ENCODE assay signal across 14 mouse cellular contexts in genomic region chr5:54158230-54158629, GRCm38 (mm10).
DNase-seq lines count a peak whose midpoint lies in the region; ATAC-seq and TF ChIP-seq lines count a peak whose summit lies in the region.
"Had no signal": no experiment of that assay in that cellular context is flagged by ENCODE, and none has a peak within 500 bp of the region (broad histone marks: within the 10 kb centered on the region; RNA-seq: fewer than 3 reads in every experiment).

No protein-coding gene starts in this region.

- H3K27ac ChIP-seq in forebrain, postnatal 0 days (ENCODE audit: low read depth, low read length), result no peak overlapping the region
- H3K27ac ChIP-seq in forebrain, embryonic 15.5 days (replicated peaks), result no peak overlapping the region
- H3K27ac ChIP-seq in neural tube, embryonic 11.5 days (ENCODE audit: low read depth, low read length), result no peak overlapping the region
- H3K27ac ChIP-seq in lung, embryonic 15.5 days, result peak overlapping the region; percentile 5
- H3K27ac ChIP-seq: gastrocnemius, adult 2 months; liver, embryonic 13.5 days had no signal

- intact Hi-C loops in gastrocnemius, postnatal 36 days (cut with DNase I), result no loop called here

- no peaks in the 10 kb centered on the region for H3K27me3 ChIP-seq in forebrain, postnatal 0 days (ENCODE audit: insufficient read depth, low read length)
- no peaks in the 10 kb centered on the region for H3K27me3 ChIP-seq in forebrain, embryonic 15.5 days
- no peaks in the 10 kb centered on the region for H3K27me3 ChIP-seq in neural tube, embryonic 11.5 days (ENCODE audit: control insufficient read depth, insufficient read depth, low read length)
- H3K27me3 ChIP-seq in lung, embryonic 15.5 days, result peaks cover 5% of the 10 kb centered on the region; the same call in 1 of the 2 replicates
- H3K27me3 ChIP-seq: liver, embryonic 13.5 days had no signal

- H3K4me1 ChIP-seq in forebrain, postnatal 0 days (ENCODE audit: insufficient read depth), result peaks cover 14% of the 10 kb centered on the region; the same call in 1 of the 2 replicates
- H3K4me1 ChIP-seq in forebrain, embryonic 15.5 days, result peaks cover 29% of the 10 kb centered on the region
- peaks cover 6% of the 10 kb centered on the region; the same call in 1 of the 2 replicates for H3K4me1 ChIP-seq in neural tube, embryonic 11.5 days (ENCODE audit: control insufficient read depth, insufficient read depth, low read length)
- peaks cover 31% of the 10 kb centered on the region for H3K4me1 ChIP-seq in lung, embryonic 15.5 days
- H3K4me1 ChIP-seq: liver, embryonic 13.5 days had no signal

- no peak for ATAC-seq in forebrain, postnatal 0 days
- ATAC-seq in forebrain, embryonic 15.5 days (replicated peaks), result no peak
- ATAC-seq in neural tube, embryonic 11.5 days (ENCODE audit: insufficient read depth, low FRiP score, low TSS enrichment), result peak; percentile 79
- ATAC-seq in lung, embryonic 15.5 days (ENCODE audit: borderline replicate concordance, extremely low read depth, low FRiP score, low TSS enrichment), result 0 out of 2 replicates have a peak, but pooled peaks have one; percentile 16
- ATAC-seq: inflammation-experienced regulatory T-cells, adult 6 months had no signal

- H3K4me3 ChIP-seq in forebrain, postnatal 0 days (ENCODE audit: low read depth, low read length), result no peak overlapping the region
- no peak overlapping the region for H3K4me3 ChIP-seq in forebrain, embryonic 15.5 days
- H3K4me3 ChIP-seq in neural tube, embryonic 11.5 days (ENCODE audit: low read depth, low read length), result no peak overlapping the region
- H3K4me3 ChIP-seq in lung, embryonic 15.5 days, result no peak overlapping the region
- H3K4me3 ChIP-seq: gastrocnemius, adult 2 months; liver, embryonic 13.5 days had no signal

- H3K9ac ChIP-seq in forebrain, postnatal 0 days, result no peak overlapping the region
- no peak overlapping the region for H3K9ac ChIP-seq in forebrain, embryonic 15.5 days (replicated peaks)
- no peak overlapping the region; the same call in 1 of the 2 replicates for H3K9ac ChIP-seq in neural tube, embryonic 11.5 days (ENCODE audit: low read length)
- no peak overlapping the region for H3K9ac ChIP-seq in lung, embryonic 15.5 days
- H3K9ac ChIP-seq: liver, embryonic 13.5 days had no signal

- peak; percentile 7 for DNase-seq in forebrain, postnatal 0 days
- peak; percentile 34 for DNase-seq in neural tube, embryonic 11.5 days (ENCODE audit: low spot score)
- DNase-seq in neural tube, embryonic 10.5 days (ENCODE audit: extremely low spot score, low spot score), result no peak
- no peak for DNase-seq in right cerebral cortex, postnatal 14 days
- no peak for DNase-seq in gastrocnemius, postnatal 36 days
- no peak for DNase-seq in spleen, postnatal 14 days (ENCODE audit: low spot score in 2 of 2)
- DNase-seq: adrenal gland, adult 8-10 months; cerebellum, adult 8-10 months; gastrocnemius, adult 2 months; liver, embryonic 13.5 days; right cerebral cortex, adult 18-20 months had no signal

- H3K36me3 ChIP-seq in forebrain, postnatal 0 days (ENCODE audit: insufficient read depth), result no peaks in the 10 kb centered on the region
- H3K36me3 ChIP-seq in forebrain, embryonic 15.5 days, result no peaks in the 10 kb centered on the region
- H3K36me3 ChIP-seq in neural tube, embryonic 11.5 days (ENCODE audit: control insufficient read depth, insufficient read depth, low read length), result no peaks in the 10 kb centered on the region
- no peaks in the 10 kb centered on the region for H3K36me3 ChIP-seq in lung, embryonic 15.5 days
- H3K36me3 ChIP-seq: liver, embryonic 13.5 days had no signal

- TF ChIP-seq CTCF in forebrain, postnatal 0 days (IDR thresholded peaks at IDR 0.05; ENCODE audit: low read depth), result no peak

- 32% methylated on average over 9 of the region's 9 CpGs for WGBS in forebrain, postnatal 0 days
- 30% methylated on average over 9 of the region's 9 CpGs for WGBS in forebrain, embryonic 15.5 days
- 32% methylated on average over 9 of the region's 9 CpGs for WGBS in neural tube, embryonic 11.5 days
- WGBS in lung, embryonic 15.5 days, result 35% methylated on average over 9 of the region's 9 CpGs

- no peaks in the 10 kb centered on the region for H3K9me3 ChIP-seq in forebrain, postnatal 0 days (ENCODE audit: low read length)
- no peaks in the 10 kb centered on the region for H3K9me3 ChIP-seq in forebrain, embryonic 15.5 days
- H3K9me3 ChIP-seq in neural tube, embryonic 11.5 days (ENCODE audit: control insufficient read depth, low read length), result no peaks in the 10 kb centered on the region
- H3K9me3 ChIP-seq in lung, embryonic 15.5 days, result no peaks in the 10 kb centered on the region
- H3K9me3 ChIP-seq: liver, embryonic 13.5 days had no signal

- H3K4me2 ChIP-seq in forebrain, postnatal 0 days (ENCODE audit: low read depth), result no peak overlapping the region
- no peak overlapping the region for H3K4me2 ChIP-seq in forebrain, embryonic 15.5 days (replicated peaks)
- no peak overlapping the region for H3K4me2 ChIP-seq in neural tube, embryonic 11.5 days (ENCODE audit: low read depth)
- H3K4me2 ChIP-seq in lung, embryonic 15.5 days, result no peak overlapping the region
- H3K4me2 ChIP-seq: liver, embryonic 13.5 days had no signal

Comparison
In these comparisons a context has a peak if more than half of its experiments do, and no peak if none do; other contexts are left out.
1. DNase-seq: peak in forebrain, postnatal 0 days (single experiment) and neural tube, embryonic 11.5 days (single experiment); none in neural tube, embryonic 10.5 days (single experiment), right cerebral cortex, postnatal 14 days (single experiment), gastrocnemius, postnatal 36 days (0 of 2) and spleen, postnatal 14 days (0 of 2).
2. ATAC-seq: peak in neural tube, embryonic 11.5 days (single experiment) and lung, embryonic 15.5 days (single experiment); none in forebrain, postnatal 0 days (single experiment) and forebrain, embryonic 15.5 days (single experiment).